Mouse (Mus musculus): ENCODE measurements around the gene C530008M17Rik.

DNA sequence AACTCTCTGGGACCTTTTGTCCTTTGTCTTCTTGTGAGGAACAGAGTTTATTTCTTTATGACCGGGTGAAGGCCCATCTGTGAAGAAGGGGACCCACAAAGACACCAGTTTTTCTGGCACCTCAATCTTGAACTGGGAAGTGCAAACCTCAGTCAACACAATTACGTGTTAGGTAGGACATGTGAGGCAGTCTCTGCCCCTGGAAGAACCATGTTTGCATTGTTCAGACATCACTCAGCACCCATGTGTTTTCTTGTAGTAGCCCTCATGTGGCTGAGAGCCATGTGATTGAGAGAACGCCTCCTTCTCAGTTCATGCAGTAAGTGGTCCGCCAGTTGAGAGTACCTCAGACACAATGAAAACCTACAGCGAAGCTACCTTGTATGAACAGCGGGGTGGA lies 136.4 kb downstream of the C530008M17Rik start:
- no peak for TF ChIP-seq POLR2A (IDR thresholded peaks at IDR 0.05; ENCODE audit: borderline replicate concordance, extremely low read depth, low read depth, low read length)
- no peak for TF ChIP-seq CTCF (IDR thresholded peaks at IDR 0.05; ENCODE audit: insufficient read depth, low read length)

All from lung, adult 2 months (tissue).